Mouse (Mus musculus): ENCODE data around the gene B4galt4. TPM values are rescaled to one million over a fixed set of nuclear protein-coding genes. Genes with fewer than 3 reads are reported as not detected.

Gene B4galt4
- total RNA-seq, 1 experiment, result 6.0 TPM

DNA sequence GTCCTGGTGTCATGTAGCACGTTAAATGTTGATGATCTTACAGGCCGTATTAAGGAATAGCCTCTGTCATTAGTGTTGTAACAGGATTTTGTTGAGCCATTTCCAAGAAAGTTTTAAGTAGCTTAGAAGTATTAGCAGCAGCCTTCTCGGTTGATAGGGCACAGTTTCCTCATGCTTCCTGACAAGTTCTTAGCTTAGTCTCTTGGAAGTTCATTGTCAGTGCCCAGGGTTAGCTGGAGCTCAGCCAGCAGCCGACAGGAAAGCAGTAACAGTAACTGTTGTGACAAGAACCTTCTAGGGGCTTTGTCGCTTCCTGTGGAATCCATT is 14.1 kb downstream of the B4galt4 start:
- Histone ChIP-seq H3K9me3 (ENCODE audit: control insufficient read depth, insufficient read depth, low read depth, low read length) (no peaks in the 10 kb centered on the region), H3K36me3 (ENCODE audit: control insufficient read depth, insufficient read depth, low read length, poor library complexity, severe bottlenecking) (peaks cover 2% of the 10 kb centered on the region; the same call in 1 of the 2 replicates), H3K4me3 (ENCODE audit: insufficient read depth in 1 of 2, low read depth in 1 of 2, low read length in 2 of 2, poor library complexity in 1 of 2, severe bottlenecking in 1 of 2) (no peak overlapping the region), H3K4me1 (ENCODE audit: control insufficient read depth in 2 of 2, insufficient read depth in 2 of 2, low read length in 2 of 2, poor library complexity in 1 of 2) (no peaks in the 10 kb centered on the region), H3K27ac (ENCODE audit: insufficient read depth, low read depth, low read length, poor library complexity, severe bottlenecking) (no peak overlapping the region), H3K9ac (ENCODE audit: insufficient read depth, low read depth, low read length, poor library complexity, severe bottlenecking) (no peak overlapping the region)
- DNase-seq (ENCODE audit: low read depth, low spot score), result no peak
- TF ChIP-seq ZNF384 (IDR thresholded peaks at IDR 0.05; ENCODE audit: low read depth, low read length) (no peak), MAFK (IDR thresholded peaks at IDR 0.05; ENCODE audit: insufficient read depth, low read depth, low read length) (no peak), HCFC1 (IDR thresholded peaks at IDR 0.05; ENCODE audit: borderline replicate concordance, insufficient read depth, low read length) (no peak), ZC3H11A (IDR thresholded peaks at IDR 0.05; ENCODE audit: borderline replicate concordance, low read depth, low read length) (no peak), CHD2 (IDR thresholded peaks at IDR 0.05; ENCODE audit: low read depth, low read length) (no peak)
- in situ Hi-C loops (cut with MboI; ENCODE audit: low sequenced_read_pairs in 2 of 2, unreplicated experiment in 2 of 2), result no loop called here

DNA sequence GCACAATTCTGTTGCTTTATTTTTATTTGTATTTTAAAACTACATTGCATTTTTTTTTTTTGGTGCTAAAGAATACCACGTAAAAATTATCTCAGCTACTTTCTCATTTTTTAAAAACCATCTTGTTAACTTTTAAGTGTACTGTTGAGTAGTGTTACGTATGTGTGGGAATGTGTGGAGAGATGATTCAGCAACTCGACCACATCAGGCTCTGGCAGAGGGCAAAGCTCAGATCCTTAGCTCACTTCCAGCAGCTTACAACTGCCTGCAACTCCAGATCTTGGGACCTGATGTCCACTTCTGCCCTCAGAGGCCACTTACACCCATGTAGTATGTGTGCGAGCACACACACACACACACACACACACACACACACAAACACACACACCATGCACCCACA is 14.5 kb downstream of the B4galt4 start:
- TF ChIP-seq ZC3H11A (IDR thresholded peaks at IDR 0.05; ENCODE audit: borderline replicate concordance, low read depth, low read length) (no peak), MAFK (IDR thresholded peaks at IDR 0.05; ENCODE audit: insufficient read depth, low read depth, low read length) (no peak), CHD2 (IDR thresholded peaks at IDR 0.05; ENCODE audit: low read depth, low read length) (no peak), ZNF384 (IDR thresholded peaks at IDR 0.05; ENCODE audit: low read depth, low read length) (no peak), HCFC1 (IDR thresholded peaks at IDR 0.05; ENCODE audit: borderline replicate concordance, insufficient read depth, low read length) (no peak)
- peaks cover 2% of the 10 kb centered on the region; the same call in 1 of the 2 replicates for H3K36me3 ChIP-seq (ENCODE audit: control insufficient read depth, insufficient read depth, low read length, poor library complexity, severe bottlenecking)
- H3K4me1 ChIP-seq (ENCODE audit: control insufficient read depth in 2 of 2, insufficient read depth in 2 of 2, low read length in 2 of 2, poor library complexity in 1 of 2), result no peaks in the 10 kb centered on the region
- no peak for DNase-seq (ENCODE audit: low read depth, low spot score)
- in situ Hi-C loops (cut with MboI; ENCODE audit: low sequenced_read_pairs in 2 of 2, unreplicated experiment in 2 of 2), result no loop called here
- H3K4me3 ChIP-seq (ENCODE audit: insufficient read depth in 1 of 2, low read depth in 1 of 2, low read length in 2 of 2, poor library complexity in 1 of 2, severe bottlenecking in 1 of 2), result no peak overlapping the region
- H3K9ac ChIP-seq (ENCODE audit: insufficient read depth, low read depth, low read length, poor library complexity, severe bottlenecking), result no peak overlapping the region
- no peaks in the 10 kb centered on the region for H3K9me3 ChIP-seq (ENCODE audit: control insufficient read depth, insufficient read depth, low read depth, low read length)
- H3K27ac ChIP-seq (ENCODE audit: insufficient read depth, low read depth, low read length, poor library complexity, severe bottlenecking), result no peak overlapping the region

DNA sequence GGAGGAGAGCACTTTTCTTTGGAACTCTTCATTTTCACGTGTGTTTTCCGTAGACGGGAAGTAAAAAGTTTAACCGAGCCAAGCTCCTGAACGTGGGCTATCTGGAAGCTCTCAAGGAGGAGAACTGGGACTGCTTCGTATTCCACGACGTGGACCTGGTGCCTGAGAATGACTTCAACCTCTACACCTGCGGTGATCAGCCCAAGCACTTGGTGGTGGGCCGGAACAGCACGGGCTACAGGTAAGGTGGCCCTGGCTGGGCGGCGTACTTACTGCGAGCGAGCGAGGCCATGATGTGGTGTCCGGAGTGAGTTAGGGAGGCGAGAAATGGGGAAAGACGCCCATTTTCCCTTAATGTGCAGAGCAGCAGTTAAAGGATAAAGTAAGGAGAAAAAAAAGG is 15.6 kb downstream of the B4galt4 start:
- peaks cover 2% of the 10 kb centered on the region; the same call in 1 of the 2 replicates for H3K36me3 ChIP-seq (ENCODE audit: control insufficient read depth, insufficient read depth, low read length, poor library complexity, severe bottlenecking)
- in situ Hi-C loops (cut with MboI; ENCODE audit: low sequenced_read_pairs in 2 of 2, unreplicated experiment in 2 of 2), result no loop called here
- no peak overlapping the region for H3K9ac ChIP-seq (ENCODE audit: insufficient read depth, low read depth, low read length, poor library complexity, severe bottlenecking)
- DNase-seq (ENCODE audit: low read depth, low spot score), result no peak
- H3K9me3 ChIP-seq (ENCODE audit: control insufficient read depth, insufficient read depth, low read depth, low read length), result no peaks in the 10 kb centered on the region
- H3K4me3 ChIP-seq (ENCODE audit: insufficient read depth in 1 of 2, low read depth in 1 of 2, low read length in 2 of 2, poor library complexity in 1 of 2, severe bottlenecking in 1 of 2), result no peak overlapping the region
- TF ChIP-seq ZC3H11A (IDR thresholded peaks at IDR 0.05; ENCODE audit: borderline replicate concordance, low read depth, low read length) (no peak), CHD2 (IDR thresholded peaks at IDR 0.05; ENCODE audit: low read depth, low read length) (no peak), MAFK (IDR thresholded peaks at IDR 0.05; ENCODE audit: insufficient read depth, low read depth, low read length) (no peak), ZNF384 (IDR thresholded peaks at IDR 0.05; ENCODE audit: low read depth, low read length) (no peak), HCFC1 (IDR thresholded peaks at IDR 0.05; ENCODE audit: borderline replicate concordance, insufficient read depth, low read length) (no peak)
- no peak overlapping the region for H3K27ac ChIP-seq (ENCODE audit: insufficient read depth, low read depth, low read length, poor library complexity, severe bottlenecking)
- no peaks in the 10 kb centered on the region for H3K4me1 ChIP-seq (ENCODE audit: control insufficient read depth in 2 of 2, insufficient read depth in 2 of 2, low read length in 2 of 2, poor library complexity in 1 of 2)

DNA sequence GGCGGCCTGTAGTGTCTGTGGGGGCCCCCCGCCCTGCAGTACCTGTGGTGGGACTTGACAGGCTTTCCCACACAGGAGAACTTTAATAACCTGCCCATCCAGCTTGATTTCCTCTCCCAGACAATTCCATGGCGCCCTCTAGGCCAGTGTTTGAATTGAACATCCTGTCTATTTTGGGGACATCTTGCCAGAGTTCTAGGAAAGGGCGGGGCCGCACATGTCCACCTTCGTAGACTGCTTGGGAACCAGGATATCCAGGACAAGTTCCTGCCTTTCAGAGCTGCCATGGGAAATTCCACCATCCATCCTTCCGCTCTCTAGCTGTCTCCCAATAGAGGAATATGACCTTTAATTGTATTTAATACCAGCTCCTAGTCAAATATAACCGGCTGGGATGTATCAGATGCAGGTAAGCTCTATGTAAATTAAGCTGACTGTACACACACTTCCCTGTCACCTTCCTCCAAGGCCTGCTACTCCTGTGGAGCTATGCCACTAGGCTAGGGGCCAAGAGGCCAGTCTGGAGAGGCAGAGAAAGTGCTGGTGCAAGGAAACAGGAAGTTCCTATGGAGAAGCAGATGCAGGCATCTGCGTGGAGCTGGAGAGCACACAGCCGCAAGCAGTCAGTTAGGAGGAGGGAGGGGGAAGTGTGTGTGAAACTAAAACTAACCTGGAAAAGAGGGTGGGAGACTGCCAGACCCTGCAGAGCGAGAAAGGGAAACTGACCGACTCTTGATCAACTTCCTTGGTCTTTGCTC is 16.2 kb downstream of the B4galt4 start:
- Histone ChIP-seq H3K4me1 (ENCODE audit: control insufficient read depth in 2 of 2, insufficient read depth in 2 of 2, low read length in 2 of 2, poor library complexity in 1 of 2) (no peaks in the 10 kb centered on the region), H3K27ac (ENCODE audit: insufficient read depth, low read depth, low read length, poor library complexity, severe bottlenecking) (no peak overlapping the region), H3K4me3 (ENCODE audit: insufficient read depth in 1 of 2, low read depth in 1 of 2, low read length in 2 of 2, poor library complexity in 1 of 2, severe bottlenecking in 1 of 2) (no peak overlapping the region), H3K9ac (ENCODE audit: insufficient read depth, low read depth, low read length, poor library complexity, severe bottlenecking) (no peak overlapping the region), H3K36me3 (ENCODE audit: control insufficient read depth, insufficient read depth, low read length, poor library complexity, severe bottlenecking) (peaks cover 2% of the 10 kb centered on the region; the same call in 1 of the 2 replicates), H3K9me3 (ENCODE audit: control insufficient read depth, insufficient read depth, low read depth, low read length) (no peaks in the 10 kb centered on the region)
- TF ChIP-seq HCFC1 (IDR thresholded peaks at IDR 0.05; ENCODE audit: borderline replicate concordance, insufficient read depth, low read length), result no peak
- in situ Hi-C loops (cut with MboI; ENCODE audit: low sequenced_read_pairs in 2 of 2, unreplicated experiment in 2 of 2), result no loop called here
- DNase-seq (ENCODE audit: low read depth, low spot score), result no peak

DNA sequence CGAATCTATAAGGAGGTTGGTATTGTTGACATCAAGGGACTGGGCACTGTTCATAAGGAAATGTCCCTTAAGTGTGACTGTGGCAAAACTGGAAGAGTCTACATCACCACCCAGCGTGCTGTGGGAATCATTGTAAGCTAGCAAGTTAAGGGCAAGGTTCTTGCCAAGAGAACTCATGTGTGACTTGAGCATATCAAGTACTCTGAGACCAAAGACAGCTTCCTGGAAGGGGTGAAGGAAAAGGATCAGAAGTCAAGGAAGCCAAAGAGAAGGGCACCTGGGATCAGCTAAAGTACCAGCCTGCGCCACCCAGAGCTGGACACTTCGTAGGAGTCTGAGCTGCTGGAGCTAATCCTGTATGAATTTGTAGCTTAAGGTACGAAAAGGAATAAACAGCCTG is 18.2 kb downstream of the B4galt4 start:
- in situ Hi-C loops (cut with MboI; ENCODE audit: low sequenced_read_pairs in 2 of 2, unreplicated experiment in 2 of 2), result no loop called here
- no peak overlapping the region for H3K4me3 ChIP-seq (ENCODE audit: insufficient read depth in 1 of 2, low read depth in 1 of 2, low read length in 2 of 2, poor library complexity in 1 of 2, severe bottlenecking in 1 of 2)
- H3K36me3 ChIP-seq (ENCODE audit: control insufficient read depth, insufficient read depth, low read length, poor library complexity, severe bottlenecking), result peaks cover 2% of the 10 kb centered on the region; the same call in 1 of the 2 replicates
- H3K27ac ChIP-seq (ENCODE audit: insufficient read depth, low read depth, low read length, poor library complexity, severe bottlenecking), result no peak overlapping the region
- H3K4me1 ChIP-seq (ENCODE audit: control insufficient read depth in 2 of 2, insufficient read depth in 2 of 2, low read length in 2 of 2, poor library complexity in 1 of 2), result no peaks in the 10 kb centered on the region
- H3K9ac ChIP-seq (ENCODE audit: insufficient read depth, low read depth, low read length, poor library complexity, severe bottlenecking), result no peak overlapping the region
- no peaks in the 10 kb centered on the region for H3K9me3 ChIP-seq (ENCODE audit: control insufficient read depth, insufficient read depth, low read depth, low read length)
- DNase-seq (ENCODE audit: low read depth, low spot score), result no peak
- TF ChIP-seq ZC3H11A (IDR thresholded peaks at IDR 0.05; ENCODE audit: borderline replicate concordance, low read depth, low read length) (no peak), HCFC1 (IDR thresholded peaks at IDR 0.05; ENCODE audit: borderline replicate concordance, insufficient read depth, low read length) (no peak), ZNF384 (IDR thresholded peaks at IDR 0.05; ENCODE audit: low read depth, low read length) (no peak), CHD2 (IDR thresholded peaks at IDR 0.05; ENCODE audit: low read depth, low read length) (no peak), MAFK (IDR thresholded peaks at IDR 0.05; ENCODE audit: insufficient read depth, low read depth, low read length) (no peak)

Data from ES-E14 (cell line).